Mouse (Mus musculus) limb, embryonic 11.5 days (tissue): ENCODE measurements around the gene Dnaaf5. TPM values are rescaled to one million over a fixed set of nuclear protein-coding genes. Genes with fewer than 3 reads are reported as not detected.

Source experiments
- ATAC-seq: fragments of 200-750 bp; cut with Nextera tagmentation; 2 replicates; pipeline ENCODE4 v1.8.0; 2017; ENCODE audit warnings: low read depth; ENCODE audit not compliant: insufficient number of reproducible peaks, low FRiP score, low TSS enrichment
- DNase-seq: peaks from one replicate; pipeline ENCODE4 v3.0.0-alpha.2; 2015; ENCODE audit warnings: low spot score
- H3K27ac ChIP-seq: fragments of 300-500 bp; sonication (generic); replicated peaks from 2 replicates; pipeline ENCODE4 v1.5.1; 2014; ENCODE audit warnings: low read depth, mild to moderate bottlenecking, low read length
- H3K27me3 ChIP-seq: fragments of 300-500 bp; sonication (generic); 2 replicates; pipeline ENCODE4 v1.6.1; 2014; ENCODE audit warnings: mild to moderate bottlenecking, low read length, mixed read lengths; ENCODE audit not compliant: control insufficient read depth, insufficient read depth
- H3K36me3 ChIP-seq: fragments of 300-500 bp; sonication (generic); 2 replicates; pipeline ENCODE4 v1.6.1; 2014; ENCODE audit warnings: mild to moderate bottlenecking, low read length, moderate library complexity, mixed read lengths; ENCODE audit not compliant: control insufficient read depth, insufficient read depth
- H3K4me1 ChIP-seq: fragments of 300-500 bp; sonication (generic); 2 replicates; pipeline ENCODE4 v1.6.1; 2014; ENCODE audit warnings: low read length, mixed read lengths; ENCODE audit not compliant: control insufficient read depth, insufficient read depth
- H3K4me2 ChIP-seq: fragments of 300-500 bp; sonication (generic); 2 replicates; pipeline ENCODE4 v1.6.1; 2014; ENCODE audit warnings: low read depth, mild to moderate bottlenecking, moderate library complexity; ENCODE audit not compliant: severe bottlenecking
- H3K4me3 ChIP-seq: fragments of 300-500 bp; sonication (generic); 2 replicates; pipeline ENCODE4 v1.5.1; 2014; ENCODE audit warnings: low read depth, low read length
- H3K9ac ChIP-seq: fragments of 300-500 bp; sonication (generic); 2 replicates; pipeline ENCODE4 v1.6.1; 2014; ENCODE audit warnings: mild to moderate bottlenecking, low read length
- H3K9me3 ChIP-seq: fragments of 300-500 bp; sonication (generic); 2 replicates; pipeline ENCODE4 v1.6.1; 2016; ENCODE audit warnings: low read length; ENCODE audit not compliant: control insufficient read depth
- WGBS: fragments of 180-500 bp; shearing (Covaris S2); extraction: QIAGEN DNeasy Blood & Tissue Kit; methylation state at CpG from one replicate; pipeline ENCODE4 v1.1.7; 2014; 5-methylcytosine and 5-hydroxymethylcytosine counted together
- polyA plus RNA-seq: library from polyadenylated mRNA; unstranded; fragments of >200 nt; fragmentation: Nextera tagmentation; extraction: Ambion mirVana; gene quantifications from 2 replicates; pipeline ENCODE4 v1.2.1, GENCODE M21; 2014

Gene Dnaaf5
- 11.0 and 12.0 TPM in 2 replicates for polyA plus RNA-seq

DNA sequence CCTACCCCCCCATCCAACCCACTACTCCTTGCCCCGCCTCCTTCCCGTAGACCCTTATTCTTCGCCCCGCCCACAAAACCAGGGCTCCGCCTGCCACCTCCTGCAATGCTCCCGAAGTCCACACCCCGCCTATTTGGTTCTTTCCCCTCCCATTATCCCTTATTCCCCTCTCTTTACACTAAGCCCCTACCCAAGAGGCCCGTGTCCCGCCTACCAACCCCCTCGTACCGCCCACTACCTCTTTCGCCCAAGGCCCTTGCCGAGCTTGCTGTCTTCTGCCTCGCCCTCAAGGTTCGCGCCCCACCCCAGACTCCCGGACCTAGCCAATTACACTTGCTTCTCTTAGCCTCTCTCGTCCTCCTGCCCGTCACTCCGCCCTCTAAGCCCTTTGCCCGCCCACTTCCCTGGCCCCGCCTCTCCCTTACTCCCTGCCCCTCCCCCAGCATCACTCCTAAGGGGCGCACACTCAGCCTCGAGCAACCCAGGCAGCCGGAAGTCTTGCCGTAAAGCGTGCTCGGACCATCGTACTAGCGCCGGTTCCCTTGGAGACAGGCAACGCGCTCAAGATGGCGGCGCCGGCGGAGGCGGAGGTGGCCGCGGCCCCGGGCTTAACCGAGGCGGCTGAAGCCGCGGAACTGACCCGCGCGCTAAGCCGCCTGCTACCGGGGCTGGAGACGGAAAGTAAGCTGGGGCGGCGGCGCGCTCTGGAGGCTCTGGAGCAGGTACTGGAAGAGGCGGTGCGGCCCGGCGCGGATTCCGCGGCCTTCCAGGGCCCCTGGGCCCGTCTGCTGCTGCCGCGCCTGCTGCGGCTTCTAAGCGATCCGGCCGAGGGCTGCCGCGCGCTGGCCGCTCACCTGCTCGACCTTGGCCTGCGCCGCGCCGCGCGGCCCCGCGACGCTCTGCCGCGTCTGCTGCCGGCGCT lies at the start of gene Dnaaf5, which contains the start of gene Prkar1b:
TSS of gene Dnaaf5 (plus strand) at position 543 of the 922 bp plus-strand sequence.
TSS of gene Prkar1b (minus strand) at position 321 of the 922 bp plus-strand sequence.
- DNase-seq: peak; percentile 99

DNA sequence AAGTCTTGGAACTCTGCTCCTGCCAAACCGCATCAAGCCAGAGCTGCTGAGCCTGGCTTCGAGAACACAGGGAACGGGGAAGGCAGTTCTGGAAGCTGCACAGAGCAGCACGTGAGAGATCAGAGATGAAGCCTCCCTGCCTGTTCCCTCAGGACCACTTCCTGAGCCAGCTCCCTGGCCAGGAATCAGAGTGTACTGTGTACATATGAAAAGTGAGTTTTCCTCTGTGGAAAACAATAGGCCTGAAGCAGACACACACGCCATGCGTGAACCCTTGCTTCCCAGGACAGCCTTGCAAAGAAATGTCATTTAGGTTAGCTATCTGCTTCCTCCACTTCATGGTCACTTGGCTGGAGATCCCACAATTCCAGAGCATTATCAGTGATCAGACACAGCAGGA lies 48.2 kb upstream of the Dnaaf5 start:
- no peak for ATAC-seq
- DNase-seq: no peak
- WGBS: 80% methylated on average over 6 of the region's 6 CpGs

More for the DNA sequence above, at the start of gene Dnaaf5, which contains the start of gene Prkar1b:
- peak within 1 kb of the TSS; percentile 33; the same call in 1 of the 2 replicates for H3K27ac ChIP-seq
- H3K36me3 ChIP-seq: peaks cover 1% of the 10 kb centered on the region; the same call in 1 of the 2 replicates
- ATAC-seq: peak; percentile 96
- H3K9ac ChIP-seq: peak within 1 kb of the TSS; percentile 78
- no peaks in the 10 kb centered on the region for H3K27me3 ChIP-seq
- peaks cover 11% of the 10 kb centered on the region for H3K4me1 ChIP-seq
- WGBS: under 1% methylated on average over 82 of the region's 87 CpGs
- peak within 1 kb of the TSS; percentile 74 for H3K4me2 ChIP-seq
- H3K9me3 ChIP-seq: no peaks in the 10 kb centered on the region
- peak within 1 kb of the TSS; percentile 82 for H3K4me3 ChIP-seq

DNA sequence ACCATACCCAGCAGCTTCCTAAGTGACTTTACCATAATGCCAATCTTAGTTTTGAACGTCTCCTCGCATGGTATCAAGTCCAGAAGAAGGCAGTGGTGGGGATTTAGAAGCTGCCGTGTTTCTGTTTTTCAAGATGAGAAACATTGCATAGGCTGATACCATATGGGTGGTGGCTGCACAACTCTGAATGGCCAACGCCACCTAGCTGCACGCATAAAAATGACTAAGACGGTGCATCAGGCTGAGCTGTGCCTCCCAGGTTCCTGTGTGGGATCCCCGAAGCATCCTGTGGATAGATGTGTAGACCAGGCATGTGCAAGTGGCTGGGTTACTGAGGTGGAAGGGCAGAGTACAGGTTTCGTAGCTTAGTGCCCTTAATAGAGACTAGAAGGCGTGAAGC lies 42.2 kb upstream of the Dnaaf5 start:
- Histone ChIP-seq H3K36me3 (no peaks in the 10 kb centered on the region), H3K27me3 (no peaks in the 10 kb centered on the region), H3K9ac (no peak overlapping the region), H3K4me2 (no peak overlapping the region), H3K4me1 (no peaks in the 10 kb centered on the region), H3K4me3 (no peak overlapping the region), H3K9me3 (no peaks in the 10 kb centered on the region), H3K27ac (no peak overlapping the region)
- DNase-seq (no peak), ATAC-seq (no peak)
- 77% methylated on average over 9 of the region's 9 CpGs for WGBS

More for the DNA sequence above, 48.2 kb upstream of the Dnaaf5 start:
- H3K9ac ChIP-seq: no peak overlapping the region
- H3K27ac ChIP-seq: no peak overlapping the region
- peaks cover 7% of the 10 kb centered on the region; the same call in 1 of the 2 replicates for H3K4me1 ChIP-seq
- H3K27me3 ChIP-seq: no peaks in the 10 kb centered on the region
- no peak overlapping the region for H3K4me2 ChIP-seq
- H3K4me3 ChIP-seq: no peak overlapping the region
- H3K9me3 ChIP-seq: no peaks in the 10 kb centered on the region
- no peaks in the 10 kb centered on the region for H3K36me3 ChIP-seq

DNA sequence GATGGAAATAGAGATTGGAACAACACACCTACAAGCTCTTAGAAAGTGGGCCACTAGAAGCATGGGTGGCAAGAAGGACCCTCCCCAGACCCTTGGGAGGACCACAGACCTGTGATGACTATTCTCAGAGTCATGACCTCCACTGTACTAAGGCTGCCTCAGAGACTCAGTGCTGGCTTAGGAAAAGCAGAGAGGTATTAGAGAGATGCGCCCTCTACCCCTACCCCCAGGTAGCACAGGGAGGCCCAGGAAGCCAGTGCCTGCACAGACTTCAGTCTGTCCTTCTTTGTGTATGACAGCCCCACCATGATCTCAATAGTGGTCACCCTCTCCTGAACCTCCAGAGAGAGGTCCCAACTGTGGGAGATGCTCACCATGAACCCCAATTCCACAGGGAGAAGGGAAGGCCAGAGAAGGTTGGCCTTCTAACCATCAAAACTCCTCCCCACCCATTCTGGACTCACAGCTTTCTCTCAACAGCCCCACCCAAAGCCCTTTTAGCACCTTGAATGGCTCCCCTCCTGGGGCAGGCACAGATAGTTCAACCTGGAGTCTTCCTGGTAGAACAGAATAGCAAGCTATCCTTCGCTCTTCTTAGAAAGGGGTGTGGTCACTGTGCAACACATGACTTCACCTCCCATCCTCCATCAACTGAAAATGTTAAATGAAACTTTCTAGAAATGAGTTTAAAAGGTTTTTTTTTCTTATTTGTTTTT lies 39.7 kb upstream of the Dnaaf5 start:
- ATAC-seq (no peak), DNase-seq (no peak)
- no peaks in the 10 kb centered on the region for H3K36me3 ChIP-seq
- H3K4me2 ChIP-seq: no peak overlapping the region
- H3K27me3 ChIP-seq: no peaks in the 10 kb centered on the region
- no peak overlapping the region for H3K9ac ChIP-seq
- H3K27ac ChIP-seq: no peak overlapping the region
- no peaks in the 10 kb centered on the region for H3K4me1 ChIP-seq
- no peaks in the 10 kb centered on the region for H3K9me3 ChIP-seq
- WGBS: 89% methylated on average over 2 of the region's 2 CpGs
- no peak overlapping the region for H3K4me3 ChIP-seq

DNA sequence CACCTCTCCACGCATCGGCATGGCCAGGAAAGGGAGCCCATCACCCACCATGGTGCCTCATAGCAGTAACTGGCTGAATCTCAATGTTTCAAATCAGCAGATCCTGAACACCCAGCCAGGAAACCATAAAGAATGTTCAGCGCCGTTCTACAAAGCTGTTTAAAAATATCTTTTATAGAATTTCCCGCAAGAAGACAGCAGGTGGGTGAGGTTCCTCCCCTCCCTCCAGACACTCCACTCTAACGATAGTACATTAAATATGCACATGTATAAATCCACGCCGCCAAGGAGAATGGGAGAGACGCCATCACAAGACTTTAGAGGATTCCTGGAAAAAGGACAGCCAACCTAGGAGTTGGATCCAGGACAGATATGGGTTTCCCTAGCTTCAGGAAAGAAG lies 38.0 kb upstream of the Dnaaf5 start:
- ATAC-seq: no peak
- H3K9ac ChIP-seq: no peak overlapping the region
- no peaks in the 10 kb centered on the region for H3K27me3 ChIP-seq
- WGBS: 84% methylated on average over 9 of the region's 9 CpGs
- H3K4me2 ChIP-seq: no peak overlapping the region
- DNase-seq: no peak
- H3K4me3 ChIP-seq: no peak overlapping the region
- no peaks in the 10 kb centered on the region for H3K36me3 ChIP-seq
- H3K27ac ChIP-seq: no peak overlapping the region
- no peaks in the 10 kb centered on the region for H3K9me3 ChIP-seq
- no peaks in the 10 kb centered on the region for H3K4me1 ChIP-seq

DNA sequence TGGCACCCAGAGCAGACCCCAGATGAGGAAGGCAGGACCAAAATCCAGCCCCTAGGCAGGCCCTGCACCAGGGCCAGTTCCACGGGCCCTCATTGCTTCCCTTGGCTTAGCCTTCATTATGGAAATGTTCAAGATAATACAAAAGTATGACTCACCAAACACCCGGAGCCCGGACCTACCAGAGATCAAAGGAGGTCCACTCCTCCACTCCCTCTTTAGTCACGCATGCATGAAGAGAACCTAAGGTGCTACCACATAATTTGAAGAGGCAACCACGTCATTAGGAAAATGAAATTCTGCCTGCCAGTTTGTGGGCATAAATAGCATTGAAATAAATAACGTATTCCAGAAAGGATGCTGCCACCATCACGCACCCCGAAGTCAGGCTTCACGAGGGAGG lies 37.6 kb upstream of the Dnaaf5 start:
- no peaks in the 10 kb centered on the region for H3K9me3 ChIP-seq
- no peaks in the 10 kb centered on the region for H3K27me3 ChIP-seq
- no peak for DNase-seq
- H3K9ac ChIP-seq: no peak overlapping the region
- 90% methylated on average over 9 of the region's 9 CpGs for WGBS
- H3K27ac ChIP-seq: no peak overlapping the region
- no peak for ATAC-seq
- no peak overlapping the region for H3K4me3 ChIP-seq
- no peaks in the 10 kb centered on the region for H3K4me1 ChIP-seq
- no peaks in the 10 kb centered on the region for H3K36me3 ChIP-seq
- H3K4me2 ChIP-seq: no peak overlapping the region

DNA sequence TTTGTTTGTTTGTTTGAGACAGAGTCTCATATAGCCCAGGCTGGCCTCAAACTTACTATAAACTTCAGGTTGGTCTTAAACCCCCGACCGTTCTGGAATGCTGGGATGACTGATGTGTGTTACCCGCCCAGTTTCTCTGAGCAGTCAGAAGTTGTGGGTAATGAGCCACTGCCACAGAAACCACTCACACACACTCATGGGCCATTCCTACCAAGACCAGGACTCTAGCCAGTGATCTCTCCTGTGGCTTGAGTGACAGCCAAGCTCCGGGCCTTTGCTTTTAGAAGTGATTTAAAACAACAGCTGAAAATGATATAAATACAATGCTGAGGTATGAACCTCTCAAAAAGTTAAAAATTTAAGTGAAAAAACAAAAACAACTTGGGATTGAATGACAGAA lies 35.1 kb upstream of the Dnaaf5 start:
- Histone ChIP-seq H3K4me3 (no peak overlapping the region), H3K4me1 (peaks cover 4% of the 10 kb centered on the region; the same call in 1 of the 2 replicates), H3K9me3 (no peaks in the 10 kb centered on the region), H3K9ac (no peak overlapping the region), H3K27me3 (no peaks in the 10 kb centered on the region), H3K36me3 (no peaks in the 10 kb centered on the region), H3K4me2 (no peak overlapping the region), H3K27ac (no peak overlapping the region)
- WGBS: 84% methylated on average over 4 of the region's 4 CpGs
- DNase-seq (no peak), ATAC-seq (no peak)

DNA sequence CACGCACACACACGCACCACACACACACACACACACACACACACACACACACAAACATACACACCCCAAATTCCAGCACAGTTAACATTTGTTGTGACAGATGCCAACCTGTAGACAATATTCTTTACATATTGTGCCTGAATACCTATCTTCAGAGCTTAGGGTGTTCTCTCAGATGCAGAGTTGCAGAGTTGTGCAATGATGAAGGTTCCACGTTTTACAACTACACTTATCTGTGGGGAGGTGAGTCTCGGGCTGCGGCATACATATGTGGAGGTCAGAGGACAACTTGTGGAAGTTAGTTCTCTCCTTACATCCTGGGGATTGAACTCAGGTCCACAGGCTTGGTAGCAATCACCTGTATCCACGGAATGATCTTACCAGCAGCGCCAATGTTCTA lies 34.5 kb upstream of the Dnaaf5 start:
- DNase-seq (no peak), ATAC-seq (no peak)
- H3K4me2 ChIP-seq: no peak overlapping the region
- H3K4me1 ChIP-seq: peaks cover 4% of the 10 kb centered on the region; the same call in 1 of the 2 replicates
- no peak overlapping the region for H3K4me3 ChIP-seq
- H3K9me3 ChIP-seq: no peaks in the 10 kb centered on the region
- WGBS: 90% methylated on average over 7 of the region's 7 CpGs
- no peaks in the 10 kb centered on the region for H3K27me3 ChIP-seq
- no peak overlapping the region for H3K27ac ChIP-seq
- no peaks in the 10 kb centered on the region for H3K36me3 ChIP-seq
- H3K9ac ChIP-seq: no peak overlapping the region
